Mouse (Mus musculus): ENCODE results near the gene Coq2. TPM values are rescaled to one million over a fixed set of nuclear protein-coding genes. Genes with fewer than 3 reads are reported as not detected.

Coq2 gene
- 58.7 and 59.5 TPM in 2 replicates for polyA plus RNA-seq (2014; fragmentation: Nextera tagmentation; extraction: Ambion mirVana)

- H3K9ac ChIP-seq (replicated peaks; ENCODE audit: low read depth, low read length): peak within 1 kb of the TSS; percentile 90
- peak within 1 kb of the TSS; percentile 83 for H3K4me3 ChIP-seq (ENCODE audit: low read depth, low read length)
- ATAC-seq (ENCODE audit: low read depth): peak; percentile 33; the same call in 1 of the 2 replicates
- no peaks in the 10 kb centered on the region for H3K9me3 ChIP-seq (ENCODE audit: control insufficient read depth, low read length)
- H3K27me3 ChIP-seq (ENCODE audit: control insufficient read depth, insufficient read depth, low read length): no peaks in the 10 kb centered on the region
- peak within 1 kb of the TSS; percentile 86 for H3K4me2 ChIP-seq (ENCODE audit: low read depth, low read length)
- WGBS: 12% methylated on average over 17 of the region's 17 CpGs
- peak within 1 kb of the TSS; percentile 48; the same call in 1 of the 2 replicates for H3K27ac ChIP-seq (ENCODE audit: low read depth, low read length)
- peaks cover 4% of the 10 kb centered on the region; the same call in 1 of the 2 replicates for H3K36me3 ChIP-seq (ENCODE audit: control insufficient read depth, insufficient read depth, low read length)
- H3K4me1 ChIP-seq (ENCODE audit: control insufficient read depth, insufficient read depth, low read length): peaks cover 7% of the 10 kb centered on the region; the same call in 1 of the 2 replicates
These were observed at the start of gene Coq2 for GRCm38 (mm10) chr5:100674711-100675376. Gene Coq2, minus strand, starts transcription at chr5:100675140.

DNA sequence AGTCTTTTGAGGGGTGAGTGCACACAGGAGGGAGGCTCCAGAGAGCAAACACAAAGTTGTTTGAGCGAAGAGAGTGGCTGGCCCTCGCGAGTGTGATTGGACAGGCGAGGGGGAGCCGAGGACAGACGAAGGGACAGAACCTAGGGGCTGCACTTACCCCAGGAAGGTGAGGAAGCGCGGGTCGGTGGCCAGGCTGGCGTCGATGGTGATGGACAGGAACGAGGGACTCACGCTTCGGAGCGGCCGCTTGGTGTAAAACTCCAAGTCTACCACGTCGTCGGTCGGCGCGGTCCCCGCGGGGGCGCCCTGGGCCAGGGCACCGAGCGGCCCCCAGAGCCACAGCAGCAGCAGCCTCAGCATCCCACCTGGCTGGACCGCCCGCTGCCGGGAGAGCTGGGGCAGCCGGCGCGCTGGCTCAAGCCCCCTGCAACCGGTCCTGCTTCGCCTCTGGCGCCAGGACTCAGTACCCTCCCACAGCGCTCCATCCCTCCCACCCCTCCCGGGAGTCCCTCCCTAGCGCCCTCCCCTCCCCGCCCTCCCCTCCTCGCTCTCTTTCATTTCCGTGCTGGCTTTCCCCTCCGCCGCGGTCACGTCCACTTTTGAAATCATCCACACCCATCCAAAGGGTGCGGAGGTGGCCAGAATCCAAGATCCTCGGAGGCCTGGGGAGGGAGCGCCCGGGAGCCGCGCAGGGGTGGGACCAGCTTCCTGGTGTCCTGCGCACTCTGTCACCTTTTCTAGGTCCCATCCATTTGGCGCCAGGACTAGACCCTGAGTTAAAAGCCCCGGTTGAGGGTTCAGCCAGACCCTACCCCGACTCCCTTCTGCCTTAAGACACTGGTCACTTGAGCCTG, 44.5 kb upstream of the Coq2 start, which contains the start of gene Hpse:
Gene Hpse, minus strand, starts transcription at position 482 of the 854 bp plus-strand sequence.
- H3K9ac ChIP-seq (replicated peaks; ENCODE audit: low read depth, low read length): peak within 1 kb of the TSS; percentile 51
- H3K4me3 ChIP-seq (ENCODE audit: low read depth, low read length): peak within 1 kb of the TSS; percentile 40
- WGBS: under 1% methylated on average over 51 of the region's 56 CpGs
- H3K9me3 ChIP-seq (ENCODE audit: control insufficient read depth, low read length): no peaks in the 10 kb centered on the region
- no peak within 1 kb of the TSS for H3K27ac ChIP-seq (ENCODE audit: low read depth, low read length)
- peaks cover 3% of the 10 kb centered on the region; the same call in 1 of the 2 replicates for H3K27me3 ChIP-seq (ENCODE audit: control insufficient read depth, insufficient read depth, low read length)
- peak within 1 kb of the TSS; percentile 92 for H3K4me2 ChIP-seq (ENCODE audit: low read depth, low read length)
- H3K36me3 ChIP-seq (ENCODE audit: control insufficient read depth, insufficient read depth, low read length): no peaks in the 10 kb centered on the region
- ATAC-seq (ENCODE audit: low read depth): peak; percentile 60
- peaks cover 8% of the 10 kb centered on the region; the same call in 1 of the 2 replicates for H3K4me1 ChIP-seq (ENCODE audit: control insufficient read depth, insufficient read depth, low read length)

GRCm38 (mm10) chr5:100716762-100717161, 41.8 kb upstream of the Coq2 start:
- Histone ChIP-seq H3K27me3 (ENCODE audit: control insufficient read depth, insufficient read depth, low read length) (peaks cover 3% of the 10 kb centered on the region; the same call in 1 of the 2 replicates), H3K4me3 (ENCODE audit: low read depth, low read length) (no peak overlapping the region), H3K4me2 (ENCODE audit: low read depth, low read length) (no peak overlapping the region), H3K9me3 (ENCODE audit: control insufficient read depth, low read length) (no peaks in the 10 kb centered on the region), H3K27ac (ENCODE audit: low read depth, low read length) (no peak overlapping the region), H3K36me3 (ENCODE audit: control insufficient read depth, insufficient read depth, low read length) (no peaks in the 10 kb centered on the region), H3K9ac (replicated peaks; ENCODE audit: low read depth, low read length) (no peak overlapping the region), H3K4me1 (ENCODE audit: control insufficient read depth, insufficient read depth, low read length) (peaks cover 8% of the 10 kb centered on the region; the same call in 1 of the 2 replicates)
- ATAC-seq (ENCODE audit: low read depth): no peak
- 94% methylated on average over 15 of the region's 15 CpGs for WGBS

DNA sequence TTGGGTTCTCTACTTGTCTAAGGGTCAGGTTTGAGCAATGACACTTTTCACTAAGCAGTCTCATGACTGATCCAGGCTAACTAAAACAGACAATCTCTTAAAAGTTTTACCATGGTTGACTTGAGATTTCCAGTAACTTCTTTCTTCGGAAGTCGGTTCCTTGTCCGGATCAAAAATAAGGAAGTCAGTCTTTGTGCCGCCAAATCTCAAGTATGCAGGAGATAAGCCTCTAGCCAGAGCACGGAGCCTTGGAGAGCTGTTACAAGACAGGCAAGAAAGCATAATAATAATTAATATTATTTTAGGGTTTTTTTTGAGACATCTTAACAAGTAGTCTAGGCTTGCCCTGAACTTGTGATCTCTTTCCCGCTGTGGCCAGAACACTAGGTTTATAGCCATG, 36.3 kb upstream of the Coq2 start:
- H3K27me3 ChIP-seq (ENCODE audit: control insufficient read depth, insufficient read depth, low read length): no peaks in the 10 kb centered on the region
- H3K4me2 ChIP-seq (ENCODE audit: low read depth, low read length): no peak overlapping the region
- H3K4me1 ChIP-seq (ENCODE audit: control insufficient read depth, insufficient read depth, low read length): no peaks in the 10 kb centered on the region
- H3K4me3 ChIP-seq (ENCODE audit: low read depth, low read length): no peak overlapping the region
- ATAC-seq (ENCODE audit: low read depth): no peak
- no peaks in the 10 kb centered on the region for H3K36me3 ChIP-seq (ENCODE audit: control insufficient read depth, insufficient read depth, low read length)
- 93% methylated on average over 6 of the region's 6 CpGs for WGBS
- H3K9me3 ChIP-seq (ENCODE audit: control insufficient read depth, low read length): no peaks in the 10 kb centered on the region
- H3K27ac ChIP-seq (ENCODE audit: low read depth, low read length): no peak overlapping the region
- no peak overlapping the region for H3K9ac ChIP-seq (replicated peaks; ENCODE audit: low read depth, low read length)

DNA sequence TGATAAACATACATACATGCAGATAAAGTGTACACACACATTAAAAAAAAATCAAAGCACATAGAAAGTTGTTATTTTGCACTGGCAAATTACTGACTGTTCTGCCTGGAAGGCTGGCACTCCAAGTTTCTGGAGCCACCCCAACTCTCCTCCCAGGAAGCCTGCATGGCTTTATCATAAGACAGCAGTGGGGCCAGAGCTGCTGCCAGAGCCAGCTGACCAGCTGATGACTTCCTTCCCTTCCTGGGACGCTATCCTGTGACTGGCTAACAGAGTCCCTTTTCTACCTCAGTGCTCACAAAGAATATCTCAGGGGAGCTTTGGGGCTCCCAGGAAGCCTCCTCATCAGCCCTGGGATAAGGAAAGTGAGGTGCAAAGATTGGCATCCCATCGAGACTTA, 35.1 kb upstream of the Coq2 start:
- Histone ChIP-seq H3K9me3 (ENCODE audit: control insufficient read depth, low read length) (no peaks in the 10 kb centered on the region), H3K9ac (replicated peaks; ENCODE audit: low read depth, low read length) (no peak overlapping the region), H3K27ac (ENCODE audit: low read depth, low read length) (no peak overlapping the region), H3K4me1 (ENCODE audit: control insufficient read depth, insufficient read depth, low read length) (no peaks in the 10 kb centered on the region), H3K27me3 (ENCODE audit: control insufficient read depth, insufficient read depth, low read length) (no peaks in the 10 kb centered on the region), H3K36me3 (ENCODE audit: control insufficient read depth, insufficient read depth, low read length) (no peaks in the 10 kb centered on the region), H3K4me3 (ENCODE audit: low read depth, low read length) (no peak overlapping the region), H3K4me2 (ENCODE audit: low read depth, low read length) (no peak overlapping the region)
- ATAC-seq (ENCODE audit: low read depth): no peak
- WGBS: 81% methylated on average over 2 of the region's 2 CpGs

DNA sequence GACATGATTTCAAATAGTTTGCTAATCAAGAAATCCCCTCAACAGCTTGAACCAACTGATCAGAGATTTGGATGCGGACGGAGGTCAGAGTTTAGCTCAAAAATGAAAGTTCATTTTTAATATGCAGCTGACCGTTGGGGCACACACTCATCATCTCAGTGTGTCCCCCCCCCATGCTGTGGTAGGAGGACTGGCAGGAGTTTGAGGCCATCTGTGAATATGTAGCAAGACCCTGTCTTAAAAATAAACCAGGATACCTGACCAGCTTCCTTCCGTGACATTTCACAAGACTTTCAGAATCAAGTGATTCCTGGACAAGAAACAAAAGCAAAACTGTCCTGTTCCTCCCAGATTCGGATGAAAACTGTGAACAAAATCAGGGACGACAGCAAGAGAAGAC, 34.1 kb upstream of the Coq2 start:
- no peaks in the 10 kb centered on the region for H3K4me1 ChIP-seq (ENCODE audit: control insufficient read depth, insufficient read depth, low read length)
- WGBS: 92% methylated on average over 6 of the region's 6 CpGs

GRCm38 (mm10) chr5:100706675-100707074, 31.7 kb upstream of the Coq2 start:
- Histone ChIP-seq H3K4me2 (ENCODE audit: low read depth, low read length) (no peak overlapping the region), H3K36me3 (ENCODE audit: control insufficient read depth, insufficient read depth, low read length) (no peaks in the 10 kb centered on the region), H3K27ac (ENCODE audit: low read depth, low read length) (no peak overlapping the region), H3K9ac (replicated peaks; ENCODE audit: low read depth, low read length) (no peak overlapping the region), H3K4me3 (ENCODE audit: low read depth, low read length) (no peak overlapping the region), H3K27me3 (ENCODE audit: control insufficient read depth, insufficient read depth, low read length) (no peaks in the 10 kb centered on the region), H3K4me1 (ENCODE audit: control insufficient read depth, insufficient read depth, low read length) (no peaks in the 10 kb centered on the region), H3K9me3 (ENCODE audit: control insufficient read depth, low read length) (no peaks in the 10 kb centered on the region)
- WGBS: 34% methylated on average over 8 of the region's 8 CpGs
- ATAC-seq (ENCODE audit: low read depth): no peak

More for the DNA sequence above, 34.1 kb upstream of the Coq2 start:
- H3K9ac ChIP-seq (replicated peaks; ENCODE audit: low read depth, low read length): no peak overlapping the region
- no peak overlapping the region for H3K27ac ChIP-seq (ENCODE audit: low read depth, low read length)
- H3K9me3 ChIP-seq (ENCODE audit: control insufficient read depth, low read length): no peaks in the 10 kb centered on the region
- ATAC-seq (ENCODE audit: low read depth): no peak
- no peaks in the 10 kb centered on the region for H3K27me3 ChIP-seq (ENCODE audit: control insufficient read depth, insufficient read depth, low read length)
- H3K4me2 ChIP-seq (ENCODE audit: low read depth, low read length): no peak overlapping the region
- no peaks in the 10 kb centered on the region for H3K36me3 ChIP-seq (ENCODE audit: control insufficient read depth, insufficient read depth, low read length)
- no peak overlapping the region for H3K4me3 ChIP-seq (ENCODE audit: low read depth, low read length)

GRCm38 (mm10) chr5:100704272-100704671, 29.3 kb upstream of the Coq2 start:
- ATAC-seq (ENCODE audit: low read depth): no peak
- Histone ChIP-seq H3K9ac (replicated peaks; ENCODE audit: low read depth, low read length) (no peak overlapping the region), H3K4me3 (ENCODE audit: low read depth, low read length) (no peak overlapping the region), H3K4me1 (ENCODE audit: control insufficient read depth, insufficient read depth, low read length) (no peaks in the 10 kb centered on the region), H3K36me3 (ENCODE audit: control insufficient read depth, insufficient read depth, low read length) (no peaks in the 10 kb centered on the region), H3K27ac (ENCODE audit: low read depth, low read length) (no peak overlapping the region), H3K27me3 (ENCODE audit: control insufficient read depth, insufficient read depth, low read length) (no peaks in the 10 kb centered on the region), H3K9me3 (ENCODE audit: control insufficient read depth, low read length) (no peaks in the 10 kb centered on the region), H3K4me2 (ENCODE audit: low read depth, low read length) (no peak overlapping the region)
- WGBS: 89% methylated on average over 2 of the region's 2 CpGs

DNA sequence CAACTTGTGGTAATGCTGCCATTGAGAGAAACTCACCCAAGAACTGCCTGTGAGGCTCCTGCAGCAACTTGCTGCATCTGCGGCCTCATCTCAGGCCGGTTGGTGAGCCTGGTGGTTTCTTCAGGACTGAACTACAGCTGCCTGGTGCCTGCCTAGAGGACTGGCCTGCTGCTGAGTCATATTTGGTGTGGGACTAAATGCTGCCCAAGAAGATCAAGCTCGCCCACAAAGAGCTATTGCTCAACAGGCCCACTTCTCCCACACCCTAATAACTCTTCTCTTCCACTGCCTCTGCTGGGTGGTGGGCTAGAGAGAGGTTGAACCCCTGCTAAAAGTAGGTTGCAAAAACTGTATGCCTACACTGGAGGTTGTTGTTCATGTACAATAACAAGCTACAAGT, 27.4 kb upstream of the Coq2 start:
- no peak for ATAC-seq (ENCODE audit: low read depth)
- Histone ChIP-seq H3K4me3 (ENCODE audit: low read depth, low read length) (no peak overlapping the region), H3K36me3 (ENCODE audit: control insufficient read depth, insufficient read depth, low read length) (no peaks in the 10 kb centered on the region), H3K4me1 (ENCODE audit: control insufficient read depth, insufficient read depth, low read length) (no peaks in the 10 kb centered on the region), H3K27me3 (ENCODE audit: control insufficient read depth, insufficient read depth, low read length) (no peaks in the 10 kb centered on the region), H3K9me3 (ENCODE audit: control insufficient read depth, low read length) (no peaks in the 10 kb centered on the region), H3K9ac (replicated peaks; ENCODE audit: low read depth, low read length) (no peak overlapping the region), H3K4me2 (ENCODE audit: low read depth, low read length) (no peak overlapping the region), H3K27ac (ENCODE audit: low read depth, low read length) (no peak overlapping the region)
- WGBS: 96% methylated on average over 3 of the region's 3 CpGs
